Mouse (Mus musculus) layer of hippocampus, adult 18-20 months (tissue): ENCODE data around the gene Tescl. TPM values are rescaled to one million over a fixed set of nuclear protein-coding genes. Genes with fewer than 3 reads are reported as not detected.

ENCODE experiments used
- DNase-seq, 2 experiments: peaks; one replicate each; pipeline ENCODE4 v3.0.0; 2022; ENCODE audit warnings: low spot score in 2 of 2
- long read RNA-seq: library from polyadenylated mRNA; stranded (forward); transcript quantifications from one replicate; pipeline ENCODE4 v2.0.0, GENCODE M21; 2021
- total RNA-seq, 2 experiments: library from RNA; stranded (reverse); gene quantifications; 2 replicates each; pipeline ENCODE4 v1.2.3; 2021

Gene Tescl
- total RNA-seq = not detected
- long read RNA-seq = 0 reads

GRCm38 (mm10) chr7:24333304-24333986, at the start of gene Tescl:
TSS of gene Tescl (minus strand) at chr7:24333936.
- DNase-seq = no peak

- DNase-seq = no peak
These were observed 49.1 kb upstream of the Tescl start for GRCm38 (mm10) chr7:24382730-24383372.

- DNase-seq = no peak
These were observed 46.6 kb upstream of the Tescl start for GRCm38 (mm10) chr7:24380370-24380769.

GRCm38 (mm10) chr7:24379934-24380333, 46.2 kb upstream of the Tescl start:
- DNase-seq = no peak

GRCm38 (mm10) chr7:24378049-24378701, 44.4 kb upstream of the Tescl start:
- DNase-seq = no peak

- no peak for DNase-seq
These were observed 43.5 kb upstream of the Tescl start for GRCm38 (mm10) chr7:24377091-24377865.

GRCm38 (mm10) chr7:24376456-24376855, 42.7 kb upstream of the Tescl start:
- no peak for DNase-seq

GRCm38 (mm10) chr7:24373538-24374379, 40.0 kb upstream of the Tescl start:
- DNase-seq = peak in 1 of 2 experiments; percentile 30

GRCm38 (mm10) chr7:24372786-24373185, 39.0 kb upstream of the Tescl start:
- DNase-seq = no peak

GRCm38 (mm10) chr7:24372300-24372699, 38.6 kb upstream of the Tescl start:
- no peak for DNase-seq

- no peak for DNase-seq
These were observed 38.0 kb upstream of the Tescl start for GRCm38 (mm10) chr7:24371809-24372145.

- DNase-seq = no peak
These were observed 37.5 kb upstream of the Tescl start for GRCm38 (mm10) chr7:24371012-24371808.

- no peak for DNase-seq
These were observed 36.2 kb upstream of the Tescl start, which contains the start of gene Kcnn4 for GRCm38 (mm10) chr7:24369731-24370541. TSS of gene Kcnn4 (plus strand) at chr7:24370263.

- DNase-seq = no peak
These were observed 35.2 kb upstream of the Tescl start for GRCm38 (mm10) chr7:24368946-24369345.

- no peak for DNase-seq
These were observed 34.5 kb upstream of the Tescl start for GRCm38 (mm10) chr7:24368226-24368625.

- DNase-seq = no peak
These were observed 33.2 kb upstream of the Tescl start for GRCm38 (mm10) chr7:24366716-24367632.

- DNase-seq = no peak
These were observed 31.7 kb upstream of the Tescl start for GRCm38 (mm10) chr7:24365258-24366014.
